Comparison of ENCODE assay signal across 23 mouse cellular contexts in the genomic region with DNA sequence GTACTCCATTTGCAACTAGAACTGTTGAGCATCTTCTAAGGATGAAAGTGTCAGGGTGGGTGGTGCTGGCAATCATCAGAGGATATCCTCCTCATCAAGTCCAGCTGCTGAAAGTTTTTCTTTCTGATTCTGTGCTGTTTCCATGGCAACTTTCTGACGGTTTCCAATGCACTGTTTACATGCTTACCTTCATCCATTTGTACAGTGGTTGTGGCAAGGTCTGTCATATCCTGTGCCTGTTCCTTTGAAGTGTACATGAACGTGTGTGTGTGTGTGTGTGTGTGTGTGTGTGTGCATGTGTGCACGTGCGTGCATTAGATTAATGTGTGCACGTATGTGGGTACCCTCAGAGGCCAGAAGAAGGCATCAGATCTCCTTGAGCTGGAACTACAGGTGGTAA. TPM values are rescaled to one million over a fixed set of nuclear protein-coding genes. Genes with fewer than 3 reads are reported as not detected.
DNase-seq lines count a peak whose midpoint lies in the region; ATAC-seq lines count a peak whose summit lies in the region.
"Had no signal": no experiment of that assay in that cellular context is flagged by ENCODE, and none has a peak within 500 bp of the region (broad histone marks: within the 10 kb centered on the region; RNA-seq: fewer than 3 reads in every experiment).

No protein-coding gene starts in this region.

- H3K27ac ChIP-seq in midbrain, embryonic 16.5 days (ENCODE audit: low read length), result no peak overlapping the region
- H3K27ac ChIP-seq: forebrain, embryonic 15.5 days; heart, adult 2 months; heart, embryonic 15.5 days; kidney, embryonic 15.5 days; left cerebral cortex, adult 2 months; midbrain, embryonic 12.5 days; neural tube, embryonic 15.5 days had no signal

- no peak overlapping the region for H3K4me2 ChIP-seq in midbrain, embryonic 16.5 days (ENCODE audit: low read length)
- H3K4me2 ChIP-seq: forebrain, embryonic 15.5 days; heart, embryonic 15.5 days; kidney, embryonic 15.5 days; midbrain, embryonic 12.5 days; neural tube, embryonic 15.5 days had no signal

- no peaks in the 10 kb centered on the region for H3K4me1 ChIP-seq in midbrain, embryonic 16.5 days (ENCODE audit: control insufficient read depth, insufficient read depth, low read length)
- H3K4me1 ChIP-seq: forebrain, embryonic 15.5 days; heart, embryonic 15.5 days; kidney, embryonic 15.5 days; midbrain, embryonic 12.5 days; neural tube, embryonic 15.5 days had no signal

- no peaks in the 10 kb centered on the region for H3K9me3 ChIP-seq in midbrain, embryonic 16.5 days (replicated peaks; ENCODE audit: control insufficient read depth, low read length, poor library complexity, severe bottlenecking)
- H3K9me3 ChIP-seq: forebrain, embryonic 15.5 days; heart, embryonic 15.5 days; kidney, embryonic 15.5 days; midbrain, embryonic 12.5 days; neural tube, embryonic 15.5 days had no signal

- H3K4me3 ChIP-seq in midbrain, embryonic 16.5 days (ENCODE audit: low read depth, low read length), result no peak overlapping the region
- H3K4me3 ChIP-seq: forebrain, embryonic 15.5 days; heart, adult 2 months; heart, embryonic 15.5 days; kidney, embryonic 15.5 days; left cerebral cortex, adult 2 months; midbrain, embryonic 12.5 days; neural tube, embryonic 15.5 days had no signal

- no peaks in the 10 kb centered on the region for H3K27me3 ChIP-seq in midbrain, embryonic 16.5 days (ENCODE audit: control insufficient read depth, insufficient read depth, low read depth, low read length)
- H3K27me3 ChIP-seq: forebrain, embryonic 15.5 days; heart, embryonic 15.5 days; kidney, embryonic 15.5 days; midbrain, embryonic 12.5 days; neural tube, embryonic 15.5 days had no signal

- H3K9ac ChIP-seq in midbrain, embryonic 16.5 days (ENCODE audit: low read depth, low read length), result no peak overlapping the region
- H3K9ac ChIP-seq: forebrain, embryonic 15.5 days; heart, embryonic 15.5 days; kidney, embryonic 15.5 days; midbrain, embryonic 12.5 days; neural tube, embryonic 15.5 days had no signal

- H3K36me3 ChIP-seq in midbrain, embryonic 16.5 days (ENCODE audit: control insufficient read depth, insufficient read depth, low read length), result no peaks in the 10 kb centered on the region
- H3K36me3 ChIP-seq: forebrain, embryonic 15.5 days; heart, embryonic 15.5 days; kidney, embryonic 15.5 days; midbrain, embryonic 12.5 days; neural tube, embryonic 15.5 days had no signal

- peak; percentile 39; the same call in 1 of the 2 replicates for ATAC-seq in midbrain, embryonic 16.5 days
- ATAC-seq: forebrain, embryonic 15.5 days had no signal

- DNase-seq in layer of hippocampus, adult 18-20 months (ENCODE audit: low spot score in 2 of 2), result peak; percentile 11 to 42
- DNase-seq in layer of hippocampus, adult 9-11 months, result no peak
- peak; percentile 26 for DNase-seq in right cerebral cortex, adult 18-20 months
- no peak for DNase-seq in right cerebral cortex, postnatal 14 days
- peak; percentile 4 for DNase-seq in brain, adult 2 months (ENCODE audit: low read depth, low spot score)
- DNase-seq in gastrocnemius, postnatal 14 days, result no peak
- DNase-seq in adrenal gland, adult (ENCODE audit: inconsistent age in 2 of 2, low spot score in 1 of 2), result no peak
- DNase-seq: adrenal gland, adult 2 months; cerebellum, adult 2 months; gastrocnemius, postnatal 36 days; heart, adult 2 months; heart, postnatal 4 days; kidney, adult 11 months; kidney, postnatal 36 days; spleen, adult 18-20 months; thymus, postnatal 25 days had no signal

- 71% methylated on average over 5 of the region's 5 CpGs for WGBS in midbrain, embryonic 16.5 days

- intact Hi-C loops in gastrocnemius, postnatal 14 days (cut with DNase I; ENCODE audit: low total_unique reads), result no loop called here

RNA-seq across cellular contexts. Expression of a gene that starts 34.9 kb away (rescaled TPM):
- total RNA-seq in layer of hippocampus, adult 18-20 months (2021), result 1 to 10 TPM; 8.2 to 8.5 TPM
- 0.68 and 0.72 TPM in 2 replicates for polyA plus RNA-seq in midbrain, embryonic 16.5 days (2015; fragmentation: Nextera tagmentation; extraction: Ambion mirVana)
- 1 to 10 TPM; 3.3 to 3.5 TPM for total RNA-seq in gastrocnemius, postnatal 14 days (2021)

Comparison
In these comparisons a context has a peak if more than half of its experiments do, and no peak if none do; other contexts are left out.
1. DNase-seq: peak in layer of hippocampus, adult 18-20 months (2 of 2), right cerebral cortex, adult 18-20 months (single experiment) and brain, adult 2 months (single experiment); none in layer of hippocampus, adult 9-11 months (single experiment), right cerebral cortex, postnatal 14 days (single experiment), gastrocnemius, postnatal 14 days (single experiment) and adrenal gland, adult (0 of 2).